ENCODE assay signal across 27 mouse cellular contexts in genomic region chr12:31157453-31157852, GRCm38 (mm10).
DNase-seq lines count a peak whose midpoint lies in the region; ATAC-seq and TF ChIP-seq lines count a peak whose summit lies in the region.
"Had no signal": no experiment of that assay in that cellular context is flagged by ENCODE, and none has a peak within 500 bp of the region (broad histone marks: within the 10 kb centered on the region; RNA-seq: fewer than 3 reads in every experiment).

No protein-coding gene starts in this region.

- no peak for TF ChIP-seq POLR2A in lung, adult 2 months (IDR thresholded peaks at IDR 0.05; ENCODE audit: borderline replicate concordance, extremely low read depth, low read depth, low read length)
- 0 out of 2 replicates have a peak, but pooled peaks have one; percentile 4 for TF ChIP-seq POLR2A in spleen, adult 2 months (IDR thresholded peaks at IDR 0.05; ENCODE audit: low read depth, low read length)

- no peaks in the 10 kb centered on the region for H3K9me3 ChIP-seq in intestine, embryonic 15.5 days
- H3K9me3 ChIP-seq in intestine, postnatal 0 days (ENCODE audit: control insufficient read depth), result no peaks in the 10 kb centered on the region
- no peaks in the 10 kb centered on the region for H3K9me3 ChIP-seq in lung, embryonic 16.5 days (ENCODE audit: control insufficient read depth, low read length)
- H3K9me3 ChIP-seq: embryonic facial prominence, embryonic 10.5 days; embryonic facial prominence, embryonic 13.5 days; forebrain, embryonic 12.5 days; forebrain, embryonic 15.5 days; heart, embryonic 12.5 days; heart, embryonic 15.5 days; hindbrain, embryonic 10.5 days; hindbrain, embryonic 13.5 days had no signal

- H3K4me2 ChIP-seq in intestine, embryonic 15.5 days (replicated peaks), result no peak overlapping the region
- no peak overlapping the region for H3K4me2 ChIP-seq in intestine, postnatal 0 days (replicated peaks; ENCODE audit: low read depth)
- no peak overlapping the region for H3K4me2 ChIP-seq in lung, embryonic 16.5 days (ENCODE audit: low read depth, low read length)
- H3K4me2 ChIP-seq: embryonic facial prominence, embryonic 13.5 days; forebrain, embryonic 12.5 days; forebrain, embryonic 15.5 days; heart, embryonic 12.5 days; heart, embryonic 15.5 days; hindbrain, embryonic 13.5 days had no signal

- no peak for DNase-seq in lung, adult 2 months
- no peak for DNase-seq in spleen, adult 2 months (ENCODE audit: low read depth in 1 of 2, low spot score in 2 of 2)
- DNase-seq in spleen, adult 18-20 months, result no peak
- DNase-seq: adrenal gland, adult 8-10 months; adrenal gland, postnatal 25 days; cerebellum, adult 11-12 months; cerebellum, adult 8-10 months; cerebellum, postnatal 10 days; cerebellum, postnatal 36 days; embryo, embryonic 11 days; gastrocnemius, postnatal 25 days; heart, adult 18-20 months; heart, postnatal 10 days; heart, postnatal 36 days had no signal

- no peaks in the 10 kb centered on the region for H3K27me3 ChIP-seq in intestine, embryonic 15.5 days (replicated peaks)
- no peaks in the 10 kb centered on the region for H3K27me3 ChIP-seq in intestine, postnatal 0 days (replicated peaks; ENCODE audit: control insufficient read depth, insufficient read depth, low read length)
- no peaks in the 10 kb centered on the region for H3K27me3 ChIP-seq in lung, embryonic 16.5 days (ENCODE audit: control insufficient read depth, insufficient read depth, low read depth, low read length)
- H3K27me3 ChIP-seq in spleen, adult 2 months (ENCODE audit: control insufficient read depth, insufficient read depth, low read length), result no peaks in the 10 kb centered on the region
- H3K27me3 ChIP-seq: embryonic facial prominence, embryonic 13.5 days; forebrain, embryonic 12.5 days; forebrain, embryonic 15.5 days; heart, embryonic 12.5 days; heart, embryonic 15.5 days; hindbrain, embryonic 13.5 days had no signal

- TF ChIP-seq CTCF in intestine, postnatal 0 days (IDR thresholded peaks at IDR 0.05; ENCODE audit: low read depth), result no peak
- TF ChIP-seq CTCF in lung, adult 2 months (IDR thresholded peaks at IDR 0.05; ENCODE audit: insufficient read depth, low read length), result no peak
- TF ChIP-seq CTCF in spleen, adult 2 months (IDR thresholded peaks at IDR 0.05; ENCODE audit: extremely low read depth, insufficient read depth, insufficient read length, insufficient replicate concordance), result no peak

- peak; percentile 39; the same call in 1 of the 2 replicates for ATAC-seq in intestine, embryonic 15.5 days
- ATAC-seq in intestine, postnatal 0 days, result no peak
- ATAC-seq in lung, embryonic 16.5 days (ENCODE audit: low read depth), result peak; percentile 49; the same call in 1 of the 2 replicates
- ATAC-seq: activated CD4-positive, CD25-positive, alpha-beta regulatory T cell, adult 4 months; forebrain, embryonic 15.5 days had no signal

- 72% methylated on average over 3 of the region's 3 CpGs for WGBS in intestine, embryonic 15.5 days
- WGBS in intestine, postnatal 0 days, result 66% methylated on average over 3 of the region's 3 CpGs
- WGBS in lung, embryonic 16.5 days, result 53% methylated on average over 3 of the region's 3 CpGs
- 83% methylated on average over 3 of the region's 3 CpGs for WGBS in lung, adult 2 months
- 92% methylated on average over 3 of the region's 3 CpGs for WGBS in spleen, adult 2 months

- no peaks in the 10 kb centered on the region for H3K36me3 ChIP-seq in intestine, embryonic 15.5 days
- no peaks in the 10 kb centered on the region for H3K36me3 ChIP-seq in intestine, postnatal 0 days (ENCODE audit: control insufficient read depth, insufficient read depth)
- H3K36me3 ChIP-seq in lung, embryonic 16.5 days (ENCODE audit: control insufficient read depth, insufficient read depth, low read length), result no peaks in the 10 kb centered on the region
- no peaks in the 10 kb centered on the region for H3K36me3 ChIP-seq in spleen, adult 2 months (ENCODE audit: control insufficient read depth, insufficient read depth, low read length)
- H3K36me3 ChIP-seq: embryonic facial prominence, embryonic 10.5 days; embryonic facial prominence, embryonic 13.5 days; forebrain, embryonic 12.5 days; forebrain, embryonic 15.5 days; heart, embryonic 12.5 days; heart, embryonic 15.5 days; hindbrain, embryonic 10.5 days; hindbrain, embryonic 13.5 days had no signal

- no peak overlapping the region for H3K4me3 ChIP-seq in intestine, embryonic 15.5 days (replicated peaks)
- H3K4me3 ChIP-seq in intestine, postnatal 0 days (ENCODE audit: low read depth, low read length), result no peak overlapping the region
- H3K4me3 ChIP-seq in lung, embryonic 16.5 days (ENCODE audit: low read length), result no peak overlapping the region
- no peak overlapping the region for H3K4me3 ChIP-seq in lung, adult 2 months (replicated peaks; ENCODE audit: extremely low read depth, low read depth, low read length)
- no peak overlapping the region for H3K4me3 ChIP-seq in spleen, adult 2 months (ENCODE audit: extremely low read depth, insufficient read depth, insufficient read length)
- H3K4me3 ChIP-seq: embryonic facial prominence, embryonic 10.5 days; embryonic facial prominence, embryonic 13.5 days; erythroblast, embryonic 14.5 days; forebrain, embryonic 12.5 days; forebrain, embryonic 15.5 days; heart, embryonic 12.5 days; heart, embryonic 15.5 days; hindbrain, embryonic 10.5 days; hindbrain, embryonic 13.5 days had no signal

- H3K9ac ChIP-seq in intestine, embryonic 15.5 days, result no peak overlapping the region
- no peak overlapping the region for H3K9ac ChIP-seq in intestine, postnatal 0 days (ENCODE audit: low read depth, low read length)
- H3K9ac ChIP-seq in lung, embryonic 16.5 days (ENCODE audit: low read length), result no peak overlapping the region
- H3K9ac ChIP-seq: embryonic facial prominence, embryonic 13.5 days; forebrain, embryonic 12.5 days; forebrain, embryonic 15.5 days; heart, embryonic 12.5 days; heart, embryonic 15.5 days; hindbrain, embryonic 13.5 days had no signal

- H3K27ac ChIP-seq in intestine, embryonic 15.5 days, result peak overlapping the region; percentile 40; the same call in 1 of the 2 replicates
- H3K27ac ChIP-seq in intestine, postnatal 0 days (ENCODE audit: low read depth, low read length), result no peak overlapping the region
- peak overlapping the region; percentile 25; the same call in 1 of the 2 replicates for H3K27ac ChIP-seq in lung, embryonic 16.5 days (ENCODE audit: low read length)
- no peak overlapping the region for H3K27ac ChIP-seq in spleen, adult 2 months (ENCODE audit: insufficient read depth, low read length)
- H3K27ac ChIP-seq: embryonic facial prominence, embryonic 10.5 days; embryonic facial prominence, embryonic 13.5 days; forebrain, embryonic 12.5 days; forebrain, embryonic 15.5 days; heart, embryonic 15.5 days; hindbrain, embryonic 10.5 days; hindbrain, embryonic 13.5 days had no signal

- H3K4me1 ChIP-seq in intestine, embryonic 15.5 days (replicated peaks), result no peaks in the 10 kb centered on the region
- H3K4me1 ChIP-seq in intestine, postnatal 0 days (replicated peaks; ENCODE audit: control insufficient read depth, insufficient read depth, low read length), result no peaks in the 10 kb centered on the region
- peaks cover 12% of the 10 kb centered on the region for H3K4me1 ChIP-seq in lung, embryonic 16.5 days (replicated peaks; ENCODE audit: control insufficient read depth, insufficient read depth, low read length)
- no peaks in the 10 kb centered on the region for H3K4me1 ChIP-seq in lung, adult 2 months (ENCODE audit: control insufficient read depth, insufficient read depth, low read length)
- H3K4me1 ChIP-seq in spleen, adult 2 months (ENCODE audit: control insufficient read depth, insufficient read depth, insufficient read length), result no peaks in the 10 kb centered on the region
- H3K4me1 ChIP-seq: forebrain, embryonic 12.5 days; forebrain, embryonic 15.5 days; heart, embryonic 15.5 days; hindbrain, embryonic 10.5 days; hindbrain, embryonic 13.5 days had no signal

Comparison
In these comparisons a context has a peak if more than half of its experiments do, and no peak if none do; other contexts are left out.
1. H3K27ac ChIP-seq: peak in intestine, embryonic 15.5 days (single experiment) and lung, embryonic 16.5 days (single experiment); none in intestine, postnatal 0 days (single experiment) and spleen, adult 2 months (single experiment).